Mouse (Mus musculus): Measurements from ENCODE around the gene Tmed9.

The Tmed9 gene

DNA sequence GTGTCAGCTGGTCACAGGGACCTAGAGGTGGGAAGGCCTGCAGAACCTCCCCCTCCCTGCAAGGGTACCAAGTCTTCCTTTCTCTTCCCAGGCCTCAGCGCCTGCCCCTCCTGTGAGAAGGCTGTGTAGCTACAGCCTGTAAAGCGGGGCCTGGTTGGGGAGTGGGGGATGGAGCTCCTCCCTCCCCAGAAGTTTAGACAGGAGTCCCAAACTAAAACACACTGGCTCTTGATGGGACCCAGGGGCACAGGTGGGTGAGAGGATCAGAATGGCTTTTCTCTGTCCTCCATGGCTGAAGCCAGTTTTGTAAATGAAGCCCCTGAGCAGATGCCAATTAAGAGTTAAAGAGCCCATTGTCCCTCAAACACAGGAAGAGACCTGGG, 34.1 kb downstream of the Tmed9 start:
- 97% methylated on average over 2 of the region's 2 CpGs for WGBS

DNA sequence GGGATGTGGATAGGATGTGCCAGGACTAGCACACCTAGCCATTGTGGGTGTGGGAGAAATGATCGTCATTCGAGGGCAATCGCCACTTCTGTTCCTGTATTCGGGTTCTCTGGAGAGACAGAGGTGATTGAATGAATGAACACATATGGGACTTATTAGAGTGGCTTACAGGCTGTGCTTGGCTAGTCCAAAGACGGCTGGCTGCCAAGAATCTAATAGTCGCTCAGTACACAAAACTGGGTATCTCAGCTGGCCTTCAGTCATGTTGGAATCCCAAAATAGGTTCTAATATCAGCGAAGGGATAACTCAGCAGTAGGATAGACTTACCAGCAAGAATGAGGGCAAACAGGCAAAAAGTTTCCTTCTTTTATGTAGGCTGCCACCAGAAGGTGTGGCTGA, 38.5 kb downstream of the Tmed9 start:
- 86% methylated on average over 7 of the region's 7 CpGs for WGBS

DNA sequence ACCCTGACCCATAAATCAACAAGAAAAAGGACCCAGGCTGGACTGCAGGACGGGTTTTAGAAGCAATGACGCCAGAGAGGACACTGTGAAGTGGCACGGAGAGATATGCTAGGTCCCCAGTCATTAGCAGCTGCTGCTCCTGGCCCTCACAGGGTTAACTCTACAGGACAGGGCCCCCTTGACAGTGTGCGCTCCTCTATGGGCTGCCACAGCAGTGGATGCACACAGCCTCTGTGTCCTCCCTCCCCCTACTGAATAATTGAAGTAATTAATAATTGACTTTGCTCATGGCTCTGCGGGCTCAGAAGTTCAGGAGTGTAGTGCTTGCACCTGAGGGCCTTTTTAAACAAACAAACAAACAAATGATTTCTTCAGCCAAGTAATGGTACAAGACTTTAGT, 39.9 kb downstream of the Tmed9 start:
- WGBS, result 70% methylated on average over 5 of the region's 5 CpGs

DNA sequence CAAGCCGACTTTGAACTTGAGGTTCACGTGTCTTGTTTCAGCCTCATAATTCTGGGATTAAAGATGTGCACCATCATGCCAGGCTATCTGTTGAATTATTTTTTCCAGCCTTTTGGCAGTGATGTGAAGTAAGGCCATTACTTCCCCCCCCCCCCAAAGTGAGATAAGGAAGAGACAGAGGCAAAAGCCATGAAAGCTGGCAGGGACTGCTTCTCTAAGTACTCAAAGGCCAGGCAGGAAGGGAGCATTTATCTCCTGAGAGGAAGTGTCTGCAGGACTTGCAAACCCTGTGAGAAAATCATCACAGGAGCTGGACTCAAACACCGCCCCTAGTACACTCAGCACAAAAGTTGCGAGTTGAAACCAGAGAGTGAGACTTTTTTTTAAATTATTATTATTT, 45.8 kb downstream of the Tmed9 start:
- 92% methylated on average over 4 of the region's 4 CpGs for WGBS

DNA sequence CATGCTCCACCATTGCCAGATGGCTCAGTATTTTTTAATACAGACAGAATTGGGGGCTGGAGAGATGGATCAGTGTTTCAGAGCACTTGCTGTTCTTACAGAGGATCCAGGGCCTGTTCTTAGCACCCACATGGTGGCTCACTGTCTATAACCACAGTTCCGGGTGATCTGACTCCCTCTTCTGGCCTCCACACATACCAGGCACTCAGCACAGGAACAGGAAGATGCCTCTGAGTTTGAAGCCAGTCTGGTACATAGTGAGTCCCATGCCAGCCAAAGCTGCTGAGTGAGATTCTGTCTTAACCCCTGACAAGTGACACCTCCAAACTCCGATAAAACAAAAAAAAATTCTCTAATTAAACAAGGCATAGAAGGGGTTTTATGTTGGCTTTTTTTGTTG, 46.7 kb downstream of the Tmed9 start:
- 84% methylated on average over 2 of the region's 2 CpGs for WGBS

DNA sequence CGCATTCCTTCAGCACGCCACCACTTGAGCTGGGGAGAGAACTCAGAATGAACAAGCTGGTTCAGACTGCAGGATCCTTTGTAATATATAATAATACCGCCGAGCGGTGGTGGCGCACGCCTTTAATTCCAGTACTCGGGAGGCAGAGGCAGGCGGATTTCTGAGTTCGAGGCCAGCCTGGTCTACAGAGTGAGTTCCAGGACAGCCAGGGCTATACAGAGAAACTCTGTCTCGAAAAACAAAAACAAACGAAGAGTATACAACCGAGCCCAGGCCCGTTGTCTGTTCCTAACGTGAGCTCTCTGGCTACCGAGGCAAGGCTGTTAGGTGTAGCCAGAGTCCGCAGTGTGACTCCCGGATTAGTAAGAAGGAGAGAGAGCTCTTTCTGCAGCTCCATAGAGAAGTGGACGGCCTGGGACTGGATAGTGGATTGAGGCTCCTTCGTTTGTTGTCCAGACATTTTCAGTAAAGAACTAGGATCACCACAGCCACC, 48.7 kb downstream of the Tmed9 start:
- WGBS, result 16% methylated on average over 20 of the region's 20 CpGs

DNA sequence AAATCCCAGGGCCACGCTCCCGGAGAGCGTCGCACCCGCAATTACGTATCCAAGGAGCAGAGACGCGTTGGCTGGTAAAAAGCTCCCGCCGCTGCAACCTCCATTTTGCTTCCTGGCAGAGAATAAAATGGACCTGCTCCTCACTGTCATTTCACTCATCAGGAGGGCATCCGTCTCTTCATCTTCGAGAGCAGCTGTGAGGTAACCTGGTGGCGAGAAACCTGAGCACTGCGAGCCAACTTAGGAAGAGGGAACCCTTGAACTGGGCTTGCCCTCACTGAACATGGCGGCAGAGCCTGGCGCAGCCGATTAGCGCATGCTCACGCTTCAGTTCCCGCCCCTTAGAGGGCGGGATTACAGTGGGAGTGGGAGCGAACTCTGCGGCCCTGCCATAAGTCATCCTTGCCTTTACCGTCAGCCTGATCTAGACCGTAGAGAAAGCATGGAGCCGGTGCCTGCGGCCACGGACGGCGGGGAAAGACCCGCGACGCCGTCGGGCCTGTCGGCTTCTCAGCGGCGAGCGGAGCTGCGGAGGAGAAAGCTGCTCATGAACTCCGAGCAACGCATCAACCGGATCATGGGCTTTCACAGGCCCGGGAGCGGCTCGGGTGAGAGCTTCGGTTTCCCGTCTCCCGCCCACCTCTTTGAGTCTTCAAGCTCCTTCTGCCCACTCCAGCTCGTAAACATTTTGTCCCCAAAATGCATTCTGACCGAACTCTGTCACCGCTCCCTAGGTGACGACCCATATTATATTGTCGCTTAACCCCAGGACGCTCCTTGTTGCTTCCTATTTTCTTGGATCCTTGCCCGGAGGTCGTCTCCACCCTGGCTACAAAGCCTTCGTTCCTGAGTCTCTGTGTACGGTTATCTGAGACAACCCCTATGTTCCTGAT, 49.4 kb downstream of the Tmed9 start, which contains the start of gene Caml:
Gene Caml, plus strand, starts transcription at position 357 of the 893 bp plus-strand sequence.
- under 1% methylated on average over 59 of the region's 59 CpGs for WGBS

DNA sequence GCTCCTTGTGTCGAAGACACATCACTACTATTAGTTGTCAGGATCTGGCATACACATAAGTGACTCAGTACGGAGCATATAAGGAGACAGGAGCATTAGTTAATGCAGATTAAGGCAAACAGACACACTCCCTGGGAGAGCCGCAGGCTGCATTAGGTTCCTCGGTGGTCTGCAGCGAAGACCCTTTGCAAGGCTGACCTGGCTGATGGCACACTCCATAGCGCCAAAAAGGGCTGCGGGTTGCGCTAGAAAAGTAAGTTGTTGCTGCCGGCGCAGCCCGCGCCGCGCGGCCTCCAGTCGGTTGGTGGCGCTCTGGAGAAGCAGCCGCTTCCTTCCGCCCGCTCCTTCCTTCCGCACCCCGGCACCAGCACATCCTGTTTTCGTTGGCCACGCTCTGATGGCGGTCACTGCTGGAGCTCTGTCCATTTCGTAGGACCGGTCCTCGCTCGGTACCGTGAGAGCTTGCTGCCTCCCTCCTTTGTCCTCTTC, 61.2 kb downstream of the Tmed9 start, which contains the start of gene Ddx46:
Gene Ddx46, plus strand, starts transcription at position 389 of the 489 bp plus-strand sequence.
- 2% methylated on average over 30 of the region's 30 CpGs for WGBS

DNA sequence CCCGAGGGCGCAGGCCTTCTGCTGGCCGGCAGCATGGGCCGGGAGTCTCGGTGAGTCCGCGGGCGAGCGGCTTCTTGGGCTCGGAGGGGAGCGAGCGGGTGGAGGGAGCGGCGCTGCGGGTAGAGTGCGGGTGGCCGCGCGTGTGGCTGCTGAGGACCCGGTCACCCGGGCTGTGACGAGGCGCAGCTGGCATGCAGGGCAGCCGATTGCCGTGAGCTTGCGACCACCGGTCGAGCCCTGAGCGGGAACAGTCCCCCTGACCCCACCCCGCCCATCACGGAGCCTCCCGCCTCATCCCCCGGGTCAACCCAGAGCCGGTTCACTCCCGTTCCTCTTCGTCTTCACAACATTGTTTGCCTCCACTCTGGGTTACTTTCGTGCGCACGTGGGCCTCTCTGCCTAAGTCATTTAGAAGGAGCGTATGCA, 61.6 kb downstream of the Tmed9 start:
- under 1% methylated on average over 40 of the region's 40 CpGs for WGBS

DNA sequence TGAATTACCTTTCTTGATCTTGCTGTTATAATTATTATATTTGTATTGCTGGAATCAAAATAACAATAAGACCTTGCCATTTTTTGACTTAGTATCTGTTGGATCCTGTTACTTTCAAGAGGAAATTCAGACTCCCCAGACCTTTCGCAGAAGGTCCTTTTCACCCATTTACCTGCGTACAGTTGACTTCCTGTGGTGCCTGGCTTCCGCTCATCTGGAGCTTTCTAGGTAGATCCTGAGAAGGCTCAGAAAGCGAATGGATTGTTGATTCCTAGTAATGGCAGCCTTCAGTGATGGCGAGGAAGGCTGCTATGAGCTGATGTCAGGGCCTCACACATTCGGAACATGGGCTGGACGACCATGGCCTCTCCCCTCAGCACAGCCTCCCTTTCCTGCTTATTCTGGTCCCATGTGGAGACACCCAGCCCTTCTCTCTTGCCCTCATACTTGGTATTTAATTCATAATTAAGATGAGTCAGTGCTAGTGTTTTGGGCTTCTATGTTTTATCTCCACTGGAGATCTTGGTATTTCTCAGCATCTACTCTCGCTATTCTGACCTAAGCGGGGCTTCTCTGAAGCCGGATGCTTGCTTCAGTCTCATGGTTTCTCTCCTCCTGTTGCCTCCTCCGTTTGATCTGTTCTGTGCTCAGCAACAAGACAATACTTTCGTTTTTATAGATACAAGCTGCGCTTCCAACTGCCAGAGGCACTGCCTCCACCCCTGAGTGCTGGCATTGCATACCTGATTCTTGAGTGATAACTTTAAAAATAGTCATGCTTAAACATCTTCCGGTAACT, 62.9 kb downstream of the Tmed9 start:
- 83% methylated on average over 14 of the region's 14 CpGs for WGBS

DNA sequence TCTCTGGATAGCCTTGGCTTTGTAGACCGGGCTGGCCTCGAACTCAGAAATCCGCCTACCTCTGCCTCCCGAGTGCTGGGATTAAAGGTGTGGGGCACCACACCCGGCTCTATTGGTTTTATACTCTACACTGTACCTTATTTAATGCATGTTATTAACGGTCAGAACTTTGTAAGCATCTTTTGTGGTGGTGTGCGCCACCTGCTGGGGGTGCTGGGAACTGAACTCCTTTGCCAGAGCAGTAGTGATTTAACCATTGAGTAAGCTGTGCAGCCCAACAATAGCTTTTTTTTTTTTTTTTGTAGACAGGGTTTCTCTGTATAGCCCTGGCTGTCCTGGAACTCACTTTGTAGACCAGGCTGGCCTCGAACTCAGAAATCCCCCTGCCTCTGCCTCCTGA, 66.9 kb downstream of the Tmed9 start:
- 37% methylated on average over 8 of the region's 8 CpGs for WGBS

DNA sequence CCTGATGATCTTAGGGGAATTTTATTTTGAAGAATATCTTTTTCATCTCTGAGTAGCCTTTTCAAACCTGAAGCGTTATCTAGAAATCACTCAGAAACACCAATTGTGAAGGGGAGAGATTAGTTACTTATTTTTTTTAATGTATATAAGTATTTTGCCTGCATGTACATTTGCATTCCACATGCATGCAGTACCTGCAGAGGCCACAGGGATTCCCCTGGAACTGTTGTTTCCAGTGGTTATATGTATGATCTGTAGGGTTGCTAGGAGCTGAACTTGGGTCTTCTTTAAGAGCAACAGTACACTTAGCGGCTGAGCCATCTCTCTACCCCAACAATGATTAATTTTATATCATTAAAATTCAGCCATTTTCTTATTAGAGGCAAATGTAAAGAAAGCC, 71.0 kb downstream of the Tmed9 start:
- WGBS, result 96% methylated on average over 2 of the region's 2 CpGs
